Mouse (Mus musculus) cerebellum, adult 18-20 months (tissue): Measurements from ENCODE around the gene Dph1.

Source experiments
- DNase-seq, 2 experiments: peaks; one replicate each; pipeline ENCODE4 v3.0.0; 2021

Gene Dph1

GRCm38 (mm10) chr11:75132278-75132677 is 58.8 kb downstream of the Dph1 start:
- peak; percentile 80 to 84 for DNase-seq

GRCm38 (mm10) chr11:75131300-75131699 is 59.7 kb downstream of the Dph1 start:
- DNase-seq = no peak

- DNase-seq = no peak
Observed at GRCm38 (mm10) chr11:75129481-75129880, 61.6 kb downstream of the Dph1 start.
